Mouse (Mus musculus): Measurements from ENCODE around the gene Ramp3.

DNA sequence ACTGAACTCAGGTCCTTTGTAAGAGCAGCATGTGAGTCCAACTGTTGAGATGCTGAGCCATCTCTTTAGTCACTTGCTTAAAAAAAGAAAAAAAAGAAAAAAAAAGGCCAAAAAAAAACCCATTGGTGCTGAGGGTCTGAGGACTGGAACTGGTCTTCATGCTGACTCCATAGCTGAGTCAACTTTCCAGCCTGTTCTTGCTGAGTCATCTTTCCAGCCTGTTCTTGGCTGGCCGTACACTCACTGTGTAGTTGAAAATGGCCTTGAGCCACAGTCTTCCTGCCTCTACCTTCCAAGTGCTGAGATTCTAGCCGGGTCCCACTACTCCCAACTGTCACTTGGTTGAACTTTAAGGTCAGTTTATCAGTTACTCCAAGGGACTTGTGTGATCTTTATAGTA, 8.3 kb downstream of the Ramp3 start:
- no peak for TF ChIP-seq CTCF (IDR thresholded peaks at IDR 0.05; ENCODE audit: extremely low read depth, insufficient read depth, insufficient read length, insufficient replicate concordance)
- TF ChIP-seq POLR2A (IDR thresholded peaks at IDR 0.05; ENCODE audit: low read depth, low read length): no peak
